Mouse (Mus musculus) testis, adult 2 months (tissue): ENCODE results near the gene Rtn1.

Experiments used
- CTCF ChIP-seq: fragments of 200-500 bp; IDR thresholded peaks from 2 replicates; pipeline ENCODE4 v1.5.1; 2012; ENCODE audit warnings: low read depth, mild to moderate bottlenecking, inconsistent platforms, low read length, moderate library complexity; ENCODE audit not compliant: control insufficient read depth, insufficient read depth, insufficient replicate concordance
- POLR2A ChIP-seq: fragments of 200-500 bp; IDR thresholded peaks from 2 replicates; pipeline ENCODE4 v1.6.1; 2012; ENCODE audit warnings: low read depth, mild to moderate bottlenecking, inconsistent platforms, low read length, moderate library complexity; ENCODE audit not compliant: control insufficient read depth

GRCm38 (mm10) chr12:72298222-72298621, 110.6 kb downstream of the Rtn1 start:
- TF ChIP-seq POLR2A (no peak), CTCF (no peak)
